Mouse (Mus musculus) embryonic facial prominence, embryonic 12.5 days (tissue): ENCODE data around the gene Hpdl. TPM values are rescaled to one million over a fixed set of nuclear protein-coding genes. Genes with fewer than 3 reads are reported as not detected.

ENCODE experiments used
- ATAC-seq: fragments of 200-750 bp; cut with Nextera tagmentation; 2 replicates; pipeline ENCODE4 v1.8.0; 2017; ENCODE audit not compliant: insufficient number of reproducible peaks, insufficient read depth, low FRiP score, low TSS enrichment
- H3K27ac ChIP-seq: fragments of 300-500 bp; sonication (generic); 2 replicates; pipeline ENCODE4 v1.5.1; 2016; ENCODE audit warnings: mild to moderate bottlenecking
- H3K27me3 ChIP-seq: fragments of 300-500 bp; sonication (generic); 2 replicates; pipeline ENCODE4 v1.6.1; 2016; ENCODE audit warnings: mild to moderate bottlenecking, moderate library complexity
- H3K36me3 ChIP-seq: fragments of 300-500 bp; sonication (generic); 2 replicates; pipeline ENCODE4 v1.6.1; 2016; ENCODE audit warnings: mild to moderate bottlenecking
- H3K4me1 ChIP-seq: fragments of 300-500 bp; sonication (generic); 2 replicates; pipeline ENCODE4 v1.6.1; 2016
- H3K4me2 ChIP-seq: fragments of 300-500 bp; sonication (generic); replicated peaks from 2 replicates; pipeline ENCODE4 v1.6.1; 2016; ENCODE audit warnings: mild to moderate bottlenecking, moderate library complexity
- H3K4me3 ChIP-seq: fragments of 300-500 bp; sonication (generic); 2 replicates; pipeline ENCODE4 v1.5.1; 2016; ENCODE audit warnings: mild to moderate bottlenecking
- H3K9ac ChIP-seq: fragments of 300-500 bp; sonication (generic); 2 replicates; pipeline ENCODE4 v1.6.1; 2016; ENCODE audit warnings: mild to moderate bottlenecking, moderate library complexity
- H3K9me3 ChIP-seq: fragments of 300-500 bp; sonication (generic); 2 replicates; pipeline ENCODE4 v1.6.1; 2016; ENCODE audit warnings: mild to moderate bottlenecking, moderate library complexity
- WGBS: fragments of 180-500 bp; shearing (Covaris S2); methylation state at CpG from one replicate; pipeline ENCODE4 v1.1.7; 2016; 5-methylcytosine and 5-hydroxymethylcytosine counted together
- polyA plus RNA-seq: library from polyadenylated mRNA; unstranded; fragments of >200 nt; fragmentation: Nextera tagmentation; extraction: Ambion mirVana; gene quantifications from 2 replicates; pipeline ENCODE4 v1.2.1, GENCODE M21; 2016

Gene Hpdl
- polyA plus RNA-seq, 1 experiment from 2014 or later, result 1.5 TPM

DNA sequence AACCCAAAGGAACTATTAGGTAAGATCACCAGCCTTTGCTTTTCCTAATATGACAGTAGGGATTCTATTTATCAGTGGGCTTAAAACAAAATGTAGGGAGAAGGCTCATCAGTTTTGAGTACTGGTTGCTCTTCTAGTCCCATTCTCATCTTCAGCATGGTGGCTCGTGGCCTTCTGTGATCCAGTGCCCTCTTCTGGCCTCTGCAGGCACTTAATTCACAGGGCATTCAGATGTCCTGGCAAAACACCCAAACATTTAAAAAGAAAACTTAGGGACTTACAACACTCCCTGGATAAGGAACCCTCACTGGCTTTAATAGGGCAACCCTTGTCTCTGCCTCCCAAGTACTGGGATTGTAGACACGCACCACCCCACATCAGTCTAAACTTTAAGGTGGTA is 27.2 kb downstream of the Hpdl start:
- no peak overlapping the region for H3K27ac ChIP-seq
- H3K4me3 ChIP-seq, result no peak overlapping the region
- H3K36me3 ChIP-seq, result no peaks in the 10 kb centered on the region
- no peak for ATAC-seq
- no peaks in the 10 kb centered on the region for H3K27me3 ChIP-seq
- no peak overlapping the region for H3K4me2 ChIP-seq
- H3K9ac ChIP-seq, result no peak overlapping the region
- H3K9me3 ChIP-seq, result no peaks in the 10 kb centered on the region
- WGBS, result 74% methylated on average over 2 of the region's 2 CpGs
- no peaks in the 10 kb centered on the region for H3K4me1 ChIP-seq

DNA sequence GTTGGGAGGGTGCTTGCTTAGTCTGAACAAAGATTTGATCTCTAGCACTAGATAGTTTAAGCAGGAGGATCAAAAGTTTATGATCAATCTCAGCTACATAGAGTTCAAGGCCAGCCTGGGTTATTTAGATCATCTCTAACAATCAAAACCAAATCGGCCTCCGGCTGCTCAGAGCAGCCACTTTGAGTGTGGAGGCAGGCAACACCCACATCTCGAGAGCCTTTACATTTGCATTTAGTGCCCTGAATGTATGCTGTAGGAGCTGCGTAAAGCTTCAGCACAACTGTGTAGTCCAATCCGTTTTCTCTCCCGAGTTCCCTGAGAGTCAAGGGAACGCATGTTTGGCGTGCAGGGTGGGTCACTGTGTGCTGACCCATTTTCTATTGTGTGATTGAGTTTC is 29.1 kb downstream of the Hpdl start:
- Histone ChIP-seq H3K27ac (no peak overlapping the region), H3K9ac (no peak overlapping the region), H3K4me2 (no peak overlapping the region), H3K4me1 (0 out of 2 replicates have a peak, but pooled peaks cover 4% of the 10 kb centered on the region), H3K4me3 (no peak overlapping the region), H3K9me3 (no peaks in the 10 kb centered on the region), H3K27me3 (no peaks in the 10 kb centered on the region), H3K36me3 (no peaks in the 10 kb centered on the region)
- 88% methylated on average over 8 of the region's 8 CpGs for WGBS
- no peak for ATAC-seq

DNA sequence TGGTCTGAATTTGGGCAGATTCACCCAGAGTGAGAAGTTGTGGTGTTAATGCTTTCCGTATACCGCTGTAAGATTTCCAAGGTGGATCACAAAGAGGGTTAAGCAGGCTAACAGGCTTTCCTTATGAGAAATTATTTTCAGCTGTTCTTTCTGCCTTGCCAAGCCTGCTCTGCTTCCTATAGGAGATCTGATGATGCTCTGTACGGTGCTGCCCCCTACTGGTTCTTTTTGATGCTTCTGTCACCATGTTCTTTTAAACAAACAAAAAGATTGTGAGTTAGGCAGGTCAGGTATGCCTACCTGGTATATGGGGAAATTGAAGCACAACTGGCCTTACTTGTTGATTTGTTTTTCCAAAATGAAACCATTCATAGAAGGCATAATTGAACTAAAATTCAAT is 32.6 kb downstream of the Hpdl start:
- H3K4me1 ChIP-seq, result 0 out of 2 replicates have a peak, but pooled peaks cover 4% of the 10 kb centered on the region
- no peak overlapping the region for H3K4me3 ChIP-seq
- peak; percentile 56; the same call in 1 of the 2 replicates for ATAC-seq
- H3K27me3 ChIP-seq, result no peaks in the 10 kb centered on the region
- H3K9ac ChIP-seq, result no peak overlapping the region
- 2% methylated on average over 3 of the region's 3 CpGs for WGBS
- H3K4me2 ChIP-seq, result 0 out of 2 replicates have a peak overlapping the region, but pooled peaks have one; percentile 16
- H3K9me3 ChIP-seq, result no peaks in the 10 kb centered on the region
- H3K36me3 ChIP-seq, result no peaks in the 10 kb centered on the region
- 0 out of 2 replicates have a peak overlapping the region, but pooled peaks have one; percentile 65 for H3K27ac ChIP-seq

DNA sequence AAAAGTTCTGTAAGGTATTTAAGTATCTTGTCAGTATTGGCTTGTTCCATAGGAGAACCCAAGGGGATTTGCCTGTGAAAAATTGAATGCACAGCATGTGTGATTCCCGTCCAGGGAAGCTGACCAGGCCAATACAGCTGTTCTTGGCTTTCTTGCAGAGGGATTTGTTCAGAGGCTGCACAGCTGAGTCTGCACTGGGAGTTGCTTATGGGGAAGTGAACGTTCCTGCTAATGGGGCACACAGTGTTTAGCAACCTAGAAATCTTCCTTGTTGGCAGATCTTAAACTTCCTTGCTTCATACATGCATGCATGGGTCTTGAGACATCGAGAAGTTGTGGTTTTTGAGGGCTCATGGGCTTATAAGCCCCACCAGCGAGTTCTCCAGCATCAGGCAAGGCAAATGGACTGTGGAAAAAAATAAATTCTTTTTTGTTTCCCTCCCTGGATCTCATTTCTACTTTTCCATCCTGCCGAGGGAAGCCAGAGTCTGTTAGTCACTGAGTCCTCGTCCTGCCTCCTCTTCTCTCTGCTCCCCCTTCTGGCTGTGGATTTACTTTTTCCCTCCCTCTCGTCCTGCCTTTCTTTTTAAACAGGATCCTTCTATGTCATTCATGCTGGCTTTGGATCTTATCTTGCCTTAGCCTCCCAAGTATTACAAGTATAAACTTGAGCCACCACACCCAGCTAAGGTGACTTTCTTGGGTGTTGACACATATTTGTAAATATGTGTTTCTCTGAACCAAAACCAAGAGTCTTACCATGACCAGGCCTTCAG is 33.3 kb downstream of the Hpdl start:
- no peaks in the 10 kb centered on the region for H3K36me3 ChIP-seq
- H3K9me3 ChIP-seq, result no peaks in the 10 kb centered on the region
- H3K9ac ChIP-seq, result no peak overlapping the region
- 0 out of 2 replicates have a peak, but pooled peaks cover 4% of the 10 kb centered on the region for H3K4me1 ChIP-seq
- H3K27me3 ChIP-seq, result no peaks in the 10 kb centered on the region
- H3K4me3 ChIP-seq, result no peak overlapping the region
- 0 out of 2 replicates have a peak overlapping the region, but pooled peaks have one; percentile 65 for H3K27ac ChIP-seq
- H3K4me2 ChIP-seq, result no peak overlapping the region
- ATAC-seq, result no peak
- 41% methylated on average over 7 of the region's 7 CpGs for WGBS

DNA sequence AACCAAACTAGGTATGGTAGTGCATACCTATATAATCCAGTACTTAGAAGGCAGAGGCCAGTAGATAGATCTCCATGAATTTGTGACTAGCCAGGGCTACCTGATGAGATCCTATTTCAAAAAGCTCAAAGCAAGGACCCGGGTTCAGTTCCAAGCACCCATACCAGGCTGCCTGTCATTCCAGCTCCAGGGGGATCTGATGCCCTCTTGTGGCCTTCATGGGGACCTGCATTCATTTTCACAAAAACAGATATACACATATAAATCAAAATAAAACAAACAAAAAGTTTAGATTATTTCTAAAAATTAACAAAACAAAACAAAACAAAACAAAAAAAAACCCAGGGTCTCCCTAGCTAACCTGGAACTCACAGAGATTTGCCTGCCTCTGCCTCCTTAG is 34.9 kb downstream of the Hpdl start:
- 100% methylated on average over 1 of the region's 1 CpGs for WGBS
- H3K4me2 ChIP-seq, result no peak overlapping the region
- no peak overlapping the region for H3K27ac ChIP-seq
- no peak for ATAC-seq
- H3K9ac ChIP-seq, result no peak overlapping the region
- H3K4me3 ChIP-seq, result no peak overlapping the region
- H3K36me3 ChIP-seq, result no peaks in the 10 kb centered on the region
- H3K9me3 ChIP-seq, result no peaks in the 10 kb centered on the region
- H3K27me3 ChIP-seq, result no peaks in the 10 kb centered on the region
- H3K4me1 ChIP-seq, result 0 out of 2 replicates have a peak, but pooled peaks cover 4% of the 10 kb centered on the region

DNA sequence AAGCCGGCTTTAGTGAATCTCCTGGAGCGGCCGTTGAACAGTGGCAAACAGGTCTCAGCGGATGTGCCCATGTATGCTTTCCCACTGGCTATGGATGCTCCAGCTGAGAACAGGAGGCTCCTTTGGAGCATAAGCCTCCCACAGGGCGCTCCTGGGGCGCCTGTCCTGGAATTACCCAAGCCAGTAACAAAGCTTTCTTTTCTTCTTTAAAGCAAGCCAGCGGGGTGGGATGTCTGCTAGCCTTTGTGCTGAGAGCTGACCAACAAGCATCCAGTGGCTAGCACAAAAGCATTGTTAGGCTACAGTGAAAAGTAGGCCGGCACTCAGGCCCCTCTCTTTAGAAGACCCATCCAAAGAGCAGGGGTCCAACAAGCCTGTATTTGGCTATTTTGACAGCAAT is 39.3 kb downstream of the Hpdl start:
- WGBS, result 15% methylated on average over 8 of the region's 8 CpGs
- H3K9ac ChIP-seq, result no peak overlapping the region
- H3K27ac ChIP-seq, result no peak overlapping the region
- no peak overlapping the region for H3K4me3 ChIP-seq
- H3K27me3 ChIP-seq, result no peaks in the 10 kb centered on the region
- no peak overlapping the region for H3K4me2 ChIP-seq
- H3K9me3 ChIP-seq, result no peaks in the 10 kb centered on the region
- H3K36me3 ChIP-seq, result no peaks in the 10 kb centered on the region
- no peaks in the 10 kb centered on the region for H3K4me1 ChIP-seq
- ATAC-seq, result no peak

DNA sequence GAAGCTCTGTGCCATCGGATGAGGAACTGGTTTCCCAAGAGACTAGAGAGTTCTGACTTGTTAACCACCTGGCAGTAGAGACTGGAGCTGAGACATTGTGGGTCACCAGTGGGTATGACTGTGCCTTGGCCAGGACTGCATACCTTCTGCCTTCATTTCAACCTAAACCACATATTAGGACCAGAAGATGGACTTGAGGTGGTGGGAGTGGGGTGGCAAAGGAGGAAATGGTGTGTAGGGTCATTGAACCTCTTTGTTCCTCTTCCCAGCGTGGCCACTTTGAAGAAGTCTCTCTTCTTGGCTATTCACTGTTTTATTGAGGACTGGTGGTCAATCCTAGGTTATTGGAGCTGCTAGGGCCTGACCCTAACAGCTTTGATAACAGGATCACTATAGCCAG is 40.1 kb downstream of the Hpdl start:
- WGBS, result 50% methylated on average over 2 of the region's 2 CpGs

DNA sequence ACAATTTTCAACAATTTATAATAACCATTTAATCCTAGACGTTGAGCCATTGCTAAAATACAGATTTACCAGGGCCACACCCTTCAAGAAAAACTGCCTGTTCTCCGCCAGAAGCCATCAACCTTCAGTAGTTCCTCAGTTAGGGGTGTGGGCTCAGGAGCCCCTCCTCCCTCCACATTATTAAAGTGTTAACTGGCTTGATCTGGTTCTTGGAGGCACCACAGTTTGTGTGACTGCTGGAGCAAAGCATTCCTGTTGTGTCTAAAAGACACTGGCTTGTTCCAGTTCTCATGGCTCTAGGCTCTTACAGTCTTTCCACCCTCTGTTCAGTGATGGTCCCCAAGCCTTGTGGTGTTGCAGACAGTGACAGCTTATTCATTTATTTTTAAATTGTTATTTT is 41.0 kb downstream of the Hpdl start:
- Histone ChIP-seq H3K4me3 (no peak overlapping the region), H3K36me3 (no peaks in the 10 kb centered on the region), H3K9ac (no peak overlapping the region), H3K9me3 (no peaks in the 10 kb centered on the region), H3K27ac (no peak overlapping the region), H3K27me3 (no peaks in the 10 kb centered on the region), H3K4me2 (no peak overlapping the region), H3K4me1 (no peaks in the 10 kb centered on the region)
- WGBS, result 81% methylated on average over 2 of the region's 2 CpGs
- ATAC-seq, result no peak

More for the DNA sequence above, 40.1 kb downstream of the Hpdl start:
- no peak for ATAC-seq
- no peak overlapping the region for H3K27ac ChIP-seq
- H3K4me1 ChIP-seq, result no peaks in the 10 kb centered on the region
- no peak overlapping the region for H3K4me3 ChIP-seq
- H3K9me3 ChIP-seq, result no peaks in the 10 kb centered on the region
- no peak overlapping the region for H3K4me2 ChIP-seq
- no peak overlapping the region for H3K9ac ChIP-seq
- H3K36me3 ChIP-seq, result no peaks in the 10 kb centered on the region
- H3K27me3 ChIP-seq, result no peaks in the 10 kb centered on the region

DNA sequence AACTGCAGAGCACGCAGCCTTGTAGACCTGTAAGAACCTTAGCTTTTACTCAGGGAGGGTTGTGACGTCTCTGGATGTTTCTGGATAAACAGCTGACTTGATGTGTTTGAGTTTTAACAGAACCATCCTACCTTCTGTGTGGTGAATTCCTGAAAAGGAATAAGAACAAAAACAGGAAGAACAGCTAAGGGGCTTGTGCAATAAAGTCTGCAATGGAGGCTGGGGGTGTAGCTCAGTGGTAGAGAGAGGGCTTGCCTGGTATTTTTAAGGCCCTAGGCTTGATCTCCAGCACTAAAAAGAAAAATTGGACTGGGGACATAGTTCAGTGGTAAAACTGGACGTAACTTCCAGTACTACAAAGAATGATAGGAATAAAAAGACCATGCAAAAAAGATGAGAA is 44.4 kb downstream of the Hpdl start:
- no peaks in the 10 kb centered on the region for H3K36me3 ChIP-seq
- H3K9me3 ChIP-seq, result no peaks in the 10 kb centered on the region
- H3K4me3 ChIP-seq, result no peak overlapping the region
- WGBS, result 84% methylated on average over 3 of the region's 3 CpGs
- no peak for ATAC-seq
- no peak overlapping the region for H3K9ac ChIP-seq
- H3K4me1 ChIP-seq, result no peaks in the 10 kb centered on the region
- no peak overlapping the region for H3K4me2 ChIP-seq
- no peak overlapping the region for H3K27ac ChIP-seq
- no peaks in the 10 kb centered on the region for H3K27me3 ChIP-seq

DNA sequence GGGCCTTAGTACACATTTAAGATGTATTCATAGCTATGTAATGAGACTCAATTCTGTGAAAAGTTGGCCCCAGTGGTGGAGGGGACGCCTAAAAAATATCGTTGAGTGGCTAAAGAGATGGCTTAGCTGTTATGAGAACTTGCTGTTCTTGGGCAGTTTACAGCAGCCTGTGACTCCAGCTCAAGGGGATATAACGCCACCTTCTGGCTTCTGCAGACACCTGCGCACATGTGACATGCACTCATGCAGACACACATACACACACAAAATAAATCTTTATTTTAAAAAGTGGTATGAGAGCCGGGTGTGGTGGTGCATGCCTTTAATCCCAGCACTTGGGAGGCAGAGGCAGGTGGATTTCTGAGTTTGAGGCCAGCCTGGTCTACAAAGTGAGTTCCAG is 45.1 kb downstream of the Hpdl start:
- H3K4me1 ChIP-seq, result no peaks in the 10 kb centered on the region
- WGBS, result 93% methylated on average over 5 of the region's 5 CpGs
- H3K9me3 ChIP-seq, result no peaks in the 10 kb centered on the region
- H3K4me3 ChIP-seq, result no peak overlapping the region
- ATAC-seq, result no peak
- no peak overlapping the region for H3K27ac ChIP-seq
- H3K9ac ChIP-seq, result no peak overlapping the region
- H3K36me3 ChIP-seq, result no peaks in the 10 kb centered on the region
- H3K27me3 ChIP-seq, result no peaks in the 10 kb centered on the region
- no peak overlapping the region for H3K4me2 ChIP-seq
